ENCODE assay signal across 11 mouse cellular contexts in the genomic region with DNA sequence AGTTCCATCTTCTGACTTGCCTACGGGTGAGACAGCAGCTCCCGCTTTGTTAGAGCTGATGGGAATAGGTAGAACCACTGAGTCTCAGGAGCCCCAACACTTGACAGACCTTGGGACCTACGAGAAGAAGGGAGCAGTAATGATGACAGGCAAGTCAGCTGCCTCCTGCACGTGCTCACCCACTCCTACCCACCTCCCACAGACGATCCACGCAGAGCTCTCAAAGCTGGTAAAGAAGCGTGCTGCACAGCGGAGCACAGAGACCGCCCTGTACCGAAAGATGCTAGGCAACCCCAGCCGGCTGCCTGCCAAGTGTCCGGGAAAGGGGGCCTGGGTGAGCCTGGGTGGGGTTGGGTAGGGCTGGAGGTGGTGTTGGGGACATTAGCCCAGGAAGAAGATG.
"Had no signal": no experiment of that assay in that cellular context is flagged by ENCODE, and none has a peak within 500 bp of the region (broad histone marks: within the 10 kb centered on the region; RNA-seq: fewer than 3 reads in every experiment).

No protein-coding gene starts in this region.

- H3K9ac ChIP-seq: limb, embryonic 13.5 days; lung, embryonic 15.5 days; neural tube, embryonic 15.5 days had no signal

- H3K4me2 ChIP-seq: limb, embryonic 13.5 days; liver, embryonic 11.5 days; lung, embryonic 15.5 days; neural tube, embryonic 15.5 days had no signal

- DNase-seq: kidney, adult 2 months; kidney, postnatal 36 days; left cerebral cortex, postnatal 4 days; midbrain, embryonic 14.5 days; thymus, postnatal 36 days had no signal

- H3K9me3 ChIP-seq: limb, embryonic 13.5 days; lung, embryonic 15.5 days; midbrain, embryonic 10.5 days; neural tube, embryonic 15.5 days had no signal

- H3K4me3 ChIP-seq: limb, embryonic 13.5 days; lung, embryonic 15.5 days; midbrain, embryonic 10.5 days; myocyte; neural tube, embryonic 15.5 days had no signal

- H3K27me3 ChIP-seq: limb, embryonic 13.5 days; lung, embryonic 15.5 days; neural tube, embryonic 15.5 days had no signal

- H3K27ac ChIP-seq: limb, embryonic 13.5 days; lung, embryonic 15.5 days; midbrain, embryonic 10.5 days; neural tube, embryonic 15.5 days had no signal
